Mouse (Mus musculus): Measurements from ENCODE around the gene Ccdc85a. TPM values are rescaled to one million over a fixed set of nuclear protein-coding genes. Genes with fewer than 3 reads are reported as not detected.
"Not testable (repeated sequence)": the region's sequence is repeated elsewhere in the genome, so short reads cannot be mapped to it uniquely, and the experiment has no call there.

Gene Ccdc85a
- polyA plus RNA-seq, 1 experiment from 2014 or later, result 39.8 TPM

DNA sequence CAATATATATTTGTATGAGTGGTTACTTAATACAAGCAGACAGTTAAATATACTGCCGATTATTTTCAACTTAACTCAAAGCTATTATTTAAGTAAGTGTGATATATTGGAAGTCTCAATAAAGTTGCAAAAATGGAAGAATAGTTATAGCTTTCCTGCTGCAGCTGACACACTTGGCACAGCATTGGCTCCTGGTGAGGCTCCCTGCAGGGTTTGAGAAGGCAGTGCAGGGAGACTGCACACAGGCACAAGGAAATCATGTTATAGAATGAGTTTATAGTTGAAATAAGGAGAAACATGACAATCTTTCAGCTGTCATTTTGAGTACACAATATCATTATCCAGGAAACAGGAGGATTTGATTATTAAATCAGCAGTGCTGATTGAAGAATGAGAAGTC lies 107.0 kb downstream of the Ccdc85a start:
- Histone ChIP-seq H3K9ac (replicated peaks; ENCODE audit: low read depth, low read length) (no peak overlapping the region), H3K9me3 (ENCODE audit: control insufficient read depth, low read length) (no peaks in the 10 kb centered on the region), H3K4me2 (ENCODE audit: low read depth, low read length) (no peak overlapping the region), H3K4me1 (ENCODE audit: control insufficient read depth, insufficient read depth, low read length) (no peaks in the 10 kb centered on the region), H3K27ac (ENCODE audit: low read depth, low read length) (no peak overlapping the region), H3K36me3 (ENCODE audit: control insufficient read depth, insufficient read depth, low read length) (no peaks in the 10 kb centered on the region), H3K27me3 (ENCODE audit: control insufficient read depth, insufficient read depth, low read length) (no peaks in the 10 kb centered on the region), H3K4me3 (ENCODE audit: low read depth, low read length) (no peak overlapping the region)
- WGBS, result 95% methylated on average over 1 of the region's 1 CpGs
- no peak for ATAC-seq (ENCODE audit: low read depth)

GRCm38 (mm10) chr11:28465726-28466125 lies 118.4 kb downstream of the Ccdc85a start:
- Histone ChIP-seq H3K9ac (replicated peaks; ENCODE audit: low read depth, low read length) (no peak overlapping the region), H3K27ac (ENCODE audit: low read depth, low read length) (no peak overlapping the region), H3K27me3 (ENCODE audit: control insufficient read depth, insufficient read depth, low read length) (no peaks in the 10 kb centered on the region), H3K4me3 (ENCODE audit: low read depth, low read length) (no peak overlapping the region), H3K36me3 (ENCODE audit: control insufficient read depth, insufficient read depth, low read length) (no peaks in the 10 kb centered on the region), H3K4me1 (ENCODE audit: control insufficient read depth, insufficient read depth, low read length) (no peaks in the 10 kb centered on the region), H3K4me2 (ENCODE audit: low read depth, low read length) (no peak overlapping the region), H3K9me3 (ENCODE audit: control insufficient read depth, low read length) (no peaks in the 10 kb centered on the region)
- ATAC-seq (ENCODE audit: low read depth), result no peak

DNA sequence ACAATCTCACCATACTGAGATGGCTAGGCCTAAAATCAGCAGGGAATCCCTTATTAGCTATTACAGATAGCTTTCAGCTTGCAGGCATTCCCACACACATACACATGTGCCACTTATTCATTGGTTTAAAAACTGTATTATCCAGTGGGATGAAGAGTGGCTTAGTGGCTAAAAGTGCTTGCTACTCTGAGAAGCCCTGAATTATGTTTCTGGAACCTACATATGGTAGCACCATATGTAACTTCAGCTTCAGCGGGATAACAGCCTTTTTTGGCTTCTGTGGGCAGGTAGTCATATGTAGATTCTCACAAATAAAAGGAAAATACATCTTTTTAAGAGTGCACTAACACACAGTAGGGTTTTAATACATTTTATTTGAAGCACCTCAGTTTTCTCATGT lies 119.2 kb downstream of the Ccdc85a start:
- ATAC-seq (ENCODE audit: low read depth), result no peak
- no peak overlapping the region for H3K27ac ChIP-seq (ENCODE audit: low read depth, low read length)
- no peaks in the 10 kb centered on the region for H3K4me1 ChIP-seq (ENCODE audit: control insufficient read depth, insufficient read depth, low read length)
- H3K9ac ChIP-seq (replicated peaks; ENCODE audit: low read depth, low read length), result no peak overlapping the region
- H3K4me3 ChIP-seq (ENCODE audit: low read depth, low read length), result no peak overlapping the region
- no peaks in the 10 kb centered on the region for H3K36me3 ChIP-seq (ENCODE audit: control insufficient read depth, insufficient read depth, low read length)
- H3K4me2 ChIP-seq (ENCODE audit: low read depth, low read length), result no peak overlapping the region
- 94% methylated on average over 1 of the region's 1 CpGs for WGBS
- no peaks in the 10 kb centered on the region for H3K27me3 ChIP-seq (ENCODE audit: control insufficient read depth, insufficient read depth, low read length)
- no peaks in the 10 kb centered on the region for H3K9me3 ChIP-seq (ENCODE audit: control insufficient read depth, low read length)

- ATAC-seq (ENCODE audit: low read depth), result no peak
- Histone ChIP-seq H3K27ac (ENCODE audit: low read depth, low read length) (no peak overlapping the region), H3K9ac (replicated peaks; ENCODE audit: low read depth, low read length) (no peak overlapping the region), H3K27me3 (ENCODE audit: control insufficient read depth, insufficient read depth, low read length) (no peaks in the 10 kb centered on the region), H3K4me1 (ENCODE audit: control insufficient read depth, insufficient read depth, low read length) (no peaks in the 10 kb centered on the region), H3K4me3 (ENCODE audit: low read depth, low read length) (no peak overlapping the region), H3K9me3 (ENCODE audit: control insufficient read depth, low read length) (no peaks in the 10 kb centered on the region), H3K36me3 (ENCODE audit: control insufficient read depth, insufficient read depth, low read length) (no peaks in the 10 kb centered on the region), H3K4me2 (ENCODE audit: low read depth, low read length) (no peak overlapping the region)
- 95% methylated on average over 1 of the region's 1 CpGs for WGBS
These were observed 125.0 kb downstream of the Ccdc85a start for GRCm38 (mm10) chr11:28459165-28459564.

- no peaks in the 10 kb centered on the region for H3K9me3 ChIP-seq (ENCODE audit: control insufficient read depth, low read length)
- no peak for ATAC-seq (ENCODE audit: low read depth)
- no peak overlapping the region for H3K4me2 ChIP-seq (ENCODE audit: low read depth, low read length)
- no peak overlapping the region for H3K4me3 ChIP-seq (ENCODE audit: low read depth, low read length)
- H3K36me3 ChIP-seq (ENCODE audit: control insufficient read depth, insufficient read depth, low read length), result no peaks in the 10 kb centered on the region
- H3K27me3 ChIP-seq (ENCODE audit: control insufficient read depth, insufficient read depth, low read length), result no peaks in the 10 kb centered on the region
- H3K4me1 ChIP-seq (ENCODE audit: control insufficient read depth, insufficient read depth, low read length), result no peaks in the 10 kb centered on the region
- H3K27ac ChIP-seq (ENCODE audit: low read depth, low read length), result no peak overlapping the region
- no peak overlapping the region for H3K9ac ChIP-seq (replicated peaks; ENCODE audit: low read depth, low read length)
These were observed 144.2 kb downstream of the Ccdc85a start for GRCm38 (mm10) chr11:28439877-28440276.

DNA sequence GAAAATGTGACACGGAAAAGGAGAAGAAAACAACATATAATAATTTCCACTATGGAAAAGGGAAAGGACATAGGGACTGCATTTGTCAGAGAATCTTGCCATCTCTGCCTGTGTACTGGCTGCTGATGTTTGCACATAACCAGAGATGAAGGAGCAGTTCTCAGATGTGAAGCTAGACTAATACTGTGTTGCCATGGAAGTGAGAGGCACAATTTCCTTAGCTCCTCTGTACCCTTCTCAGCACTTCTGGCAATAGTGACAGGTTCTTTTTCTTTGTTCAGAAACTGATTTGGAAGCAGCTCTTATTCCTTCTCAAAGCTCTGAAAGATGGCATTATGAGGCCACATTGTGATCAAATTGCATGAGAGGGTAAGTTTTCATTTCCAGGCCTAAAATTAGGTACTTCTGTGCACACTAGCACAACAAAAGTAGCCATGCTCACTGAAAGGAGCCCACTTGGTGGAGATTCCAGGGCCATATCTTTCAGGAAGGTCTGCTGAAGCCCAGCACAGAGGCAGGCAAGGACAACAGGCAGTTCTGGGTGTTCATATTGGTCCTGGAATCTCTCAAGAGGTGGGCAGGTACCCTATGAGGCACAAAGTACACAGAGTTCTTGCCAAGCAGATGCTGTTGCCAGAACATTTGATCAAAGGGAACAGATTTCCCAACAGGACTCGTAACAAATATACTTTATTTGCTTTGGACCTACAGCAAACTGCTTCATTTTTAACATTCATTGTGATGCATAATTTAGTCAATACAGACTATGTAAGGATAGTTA lies 161.5 kb downstream of the Ccdc85a start:
- no peaks in the 10 kb centered on the region for H3K9me3 ChIP-seq (ENCODE audit: control insufficient read depth, low read length)
- WGBS, result 95% methylated on average over 2 of the region's 2 CpGs
- no peak overlapping the region for H3K27ac ChIP-seq (ENCODE audit: low read depth, low read length)
- H3K27me3 ChIP-seq (ENCODE audit: control insufficient read depth, insufficient read depth, low read length), result no peaks in the 10 kb centered on the region
- H3K4me3 ChIP-seq (ENCODE audit: low read depth, low read length), result no peak overlapping the region
- H3K36me3 ChIP-seq (ENCODE audit: control insufficient read depth, insufficient read depth, low read length), result no peaks in the 10 kb centered on the region
- H3K4me1 ChIP-seq (ENCODE audit: control insufficient read depth, insufficient read depth, low read length), result no peaks in the 10 kb centered on the region
- no peak overlapping the region for H3K9ac ChIP-seq (replicated peaks; ENCODE audit: low read depth, low read length)
- no peak for ATAC-seq (ENCODE audit: low read depth)
- no peak overlapping the region for H3K4me2 ChIP-seq (ENCODE audit: low read depth, low read length)

DNA sequence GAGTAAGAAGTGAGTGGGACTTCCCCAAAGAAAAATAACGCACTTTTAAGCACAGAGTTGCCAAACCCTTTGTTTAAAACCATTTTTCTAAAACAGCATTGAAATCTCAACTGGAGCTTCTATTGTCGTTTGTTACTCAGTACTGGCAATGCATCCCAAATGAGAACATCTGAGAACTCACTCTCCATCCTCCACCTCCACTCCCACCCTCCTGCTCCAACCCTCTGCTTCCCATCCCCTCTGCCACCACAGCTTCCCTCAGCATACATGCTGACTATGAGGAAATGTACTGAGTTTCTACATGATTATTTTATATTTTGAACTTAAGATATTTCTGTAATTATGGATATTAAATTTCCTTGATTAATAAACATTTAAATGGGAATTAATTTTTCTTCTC lies 168.3 kb downstream of the Ccdc85a start:
- Histone ChIP-seq H3K36me3 (ENCODE audit: control insufficient read depth, insufficient read depth, low read length) (no peaks in the 10 kb centered on the region), H3K27me3 (ENCODE audit: control insufficient read depth, insufficient read depth, low read length) (no peaks in the 10 kb centered on the region), H3K4me1 (ENCODE audit: control insufficient read depth, insufficient read depth, low read length) (no peaks in the 10 kb centered on the region), H3K9me3 (ENCODE audit: control insufficient read depth, low read length) (no peaks in the 10 kb centered on the region), H3K27ac (ENCODE audit: low read depth, low read length) (no peak overlapping the region), H3K9ac (replicated peaks; ENCODE audit: low read depth, low read length) (no peak overlapping the region), H3K4me3 (ENCODE audit: low read depth, low read length) (no peak overlapping the region), H3K4me2 (ENCODE audit: low read depth, low read length) (no peak overlapping the region)
- WGBS, result 68% methylated on average over 2 of the region's 2 CpGs
- no peak for ATAC-seq (ENCODE audit: low read depth)

DNA sequence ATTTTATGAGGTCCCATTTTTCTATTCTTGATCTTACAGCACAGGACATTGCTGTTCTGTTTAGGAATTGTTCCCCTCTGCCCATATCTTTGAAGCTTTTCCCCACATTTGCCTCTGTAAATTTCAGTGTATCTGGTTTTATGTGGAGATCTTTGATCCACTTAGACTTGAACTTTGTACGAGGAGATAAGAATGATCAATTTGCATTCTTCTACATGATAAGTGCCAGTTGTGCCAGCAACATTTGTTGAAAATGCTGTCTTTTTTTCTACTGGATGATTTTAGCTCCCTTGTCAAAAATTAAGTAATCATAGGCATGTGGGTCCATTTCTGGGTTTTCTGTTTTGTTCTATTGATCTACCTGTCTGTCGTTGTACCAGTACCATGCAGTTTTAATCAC lies 174.2 kb downstream of the Ccdc85a start:
- not testable (repeated sequence) for H3K27ac ChIP-seq (ENCODE audit: low read depth, low read length); H3K9ac ChIP-seq (replicated peaks; ENCODE audit: low read depth, low read length); H3K4me3 ChIP-seq (ENCODE audit: low read depth, low read length); H3K27me3 ChIP-seq (ENCODE audit: control insufficient read depth, insufficient read depth, low read length); H3K4me1 ChIP-seq (ENCODE audit: control insufficient read depth, insufficient read depth, low read length); H3K4me2 ChIP-seq (ENCODE audit: low read depth, low read length); H3K36me3 ChIP-seq (ENCODE audit: control insufficient read depth, insufficient read depth, low read length); H3K9me3 ChIP-seq (ENCODE audit: control insufficient read depth, low read length); ATAC-seq (ENCODE audit: low read depth)
- WGBS, result 93% methylated on average over 2 of the region's 2 CpGs

- Histone ChIP-seq H3K9ac (replicated peaks; ENCODE audit: low read depth, low read length) (no peak overlapping the region), H3K4me3 (ENCODE audit: low read depth, low read length) (no peak overlapping the region), H3K9me3 (ENCODE audit: control insufficient read depth, low read length) (no peaks in the 10 kb centered on the region), H3K36me3 (ENCODE audit: control insufficient read depth, insufficient read depth, low read length) (no peaks in the 10 kb centered on the region), H3K27me3 (ENCODE audit: control insufficient read depth, insufficient read depth, low read length) (no peaks in the 10 kb centered on the region), H3K4me2 (ENCODE audit: low read depth, low read length) (no peak overlapping the region), H3K27ac (ENCODE audit: low read depth, low read length) (no peak overlapping the region), H3K4me1 (ENCODE audit: control insufficient read depth, insufficient read depth, low read length) (no peaks in the 10 kb centered on the region)
- ATAC-seq (ENCODE audit: low read depth), result no peak
- WGBS, result 69% methylated on average over 1 of the region's 1 CpGs
These were observed 187.0 kb downstream of the Ccdc85a start for GRCm38 (mm10) chr11:28397166-28397565.
